Mouse (Mus musculus) liver, postnatal 0 days (tissue): Measurements from ENCODE around the gene Rab29. TPM values are rescaled to one million over a fixed set of nuclear protein-coding genes. Genes with fewer than 3 reads are reported as not detected.

Experiments
- ATAC-seq: fragments of 200-750 bp; cut with Nextera tagmentation; 2 replicates; pipeline ENCODE4 v1.8.0; 2017; ENCODE audit warnings: mild to moderate bottlenecking, moderate library complexity
- DNase-seq: peaks from one replicate; pipeline ENCODE4 v3.0.0-alpha.2; 2016
- H3K27ac ChIP-seq: fragments of 300-500 bp; sonication (generic); 2 replicates; pipeline ENCODE4 v1.5.1; 2014; ENCODE audit warnings: antibody characterized with exemption, moderate library complexity, mild to moderate bottlenecking, low read depth
- H3K27me3 ChIP-seq: fragments of 300-500 bp; sonication (generic); 2 replicates; pipeline ENCODE4 v1.6.1; 2014; ENCODE audit warnings: low read length, control low read depth, mixed read lengths; ENCODE audit not compliant: insufficient read depth
- H3K36me3 ChIP-seq: fragments of 300-500 bp; sonication (generic); replicated peaks from 2 replicates; pipeline ENCODE4 v1.6.1; 2014; ENCODE audit warnings: mild to moderate bottlenecking, control low read depth, low read length, moderate library complexity, mixed read lengths; ENCODE audit not compliant: insufficient read depth
- H3K4me1 ChIP-seq: fragments of 300-500 bp; sonication (generic); 2 replicates; pipeline ENCODE4 v1.6.1; 2014; ENCODE audit warnings: antibody characterized with exemption, mild to moderate bottlenecking, control low read depth; ENCODE audit not compliant: insufficient read depth
- H3K4me2 ChIP-seq: fragments of 300-500 bp; sonication (generic); 2 replicates; pipeline ENCODE4 v1.6.1; 2014; ENCODE audit warnings: low read depth, mild to moderate bottlenecking, low read length, moderate library complexity, mixed read lengths
- H3K4me3 ChIP-seq: fragments of 300-500 bp; sonication (generic); 2 replicates; pipeline ENCODE4 v1.5.1; 2014; ENCODE audit warnings: low read depth, low read length
- H3K9ac ChIP-seq: fragments of 300-500 bp; sonication (generic); replicated peaks from 2 replicates; pipeline ENCODE4 v1.6.1; 2014; ENCODE audit warnings: mild to moderate bottlenecking, moderate library complexity
- H3K9me3 ChIP-seq: fragments of 300-500 bp; sonication (generic); 2 replicates; pipeline ENCODE4 v1.6.1; 2016; ENCODE audit warnings: mild to moderate bottlenecking, control low read depth, low read length, mixed read lengths
- CTCF ChIP-seq: sonication (generic); IDR thresholded peaks from 2 replicates; pipeline ENCODE4 v1.5.1; 2016; ENCODE audit warnings: antibody characterized with exemption, low read depth
- EP300 ChIP-seq: IDR thresholded peaks from 2 replicates; pipeline ENCODE4 v1.6.1; 2016; ENCODE audit warnings: antibody characterized with exemption, low read depth, mild to moderate bottlenecking
- WGBS: fragments of 180-500 bp; shearing (Covaris S2); extraction: QIAGEN DNeasy Blood & Tissue Kit; methylation state at CpG from one replicate; pipeline ENCODE4 v1.1.7; 2014; ENCODE audit not compliant: insufficient replicate concordance; 5-methylcytosine and 5-hydroxymethylcytosine counted together
- polyA plus RNA-seq: library from polyadenylated mRNA; unstranded; fragments of >200 nt; fragmentation: Nextera tagmentation; extraction: Ambion mirVana; gene quantifications from 2 replicates; pipeline ENCODE4 v1.2.1, GENCODE M21; 2015

Rab29 gene
- polyA plus RNA-seq, 1 experiment from 2014 or later, result 9.0 TPM

GRCm38 (mm10) chr1:131910001-131910648, 43.1 kb downstream of the Rab29 start, which contains the start of gene Nucks1:
Nucks1 (plus strand) TSS chr1:131910534.
- ATAC-seq (peak; percentile 95), DNase-seq (peak; percentile 100)
- TF ChIP-seq CTCF (peak; percentile 53), EP300 (peak; percentile 81)
- peaks cover 12% of the 10 kb centered on the region for H3K4me1 ChIP-seq
- peak within 1 kb of the TSS; percentile 99 for H3K27ac ChIP-seq
- WGBS, result under 1% methylated on average over 35 of the region's 35 CpGs
- peak within 1 kb of the TSS; percentile 99 for H3K9ac ChIP-seq
- no peaks in the 10 kb centered on the region for H3K9me3 ChIP-seq
- H3K36me3 ChIP-seq, result peaks cover 6% of the 10 kb centered on the region
- H3K4me3 ChIP-seq, result peak within 1 kb of the TSS; percentile 98
- peak within 1 kb of the TSS; percentile 86 for H3K4me2 ChIP-seq
- 0 out of 2 replicates have a peak, but pooled peaks cover 3% of the 10 kb centered on the region for H3K27me3 ChIP-seq

GRCm38 (mm10) chr1:131910674-131911558, 43.9 kb downstream of the Rab29 start:
- 2% methylated on average over 79 of the region's 88 CpGs for WGBS
- peak overlapping the region; percentile 86 for H3K4me2 ChIP-seq
- peaks cover 12% of the 10 kb centered on the region for H3K4me1 ChIP-seq
- H3K4me3 ChIP-seq, result peak overlapping the region; percentile 98
- no peaks in the 10 kb centered on the region for H3K9me3 ChIP-seq
- peak; percentile 91 for DNase-seq
- 0 out of 2 replicates have a peak, but pooled peaks cover 3% of the 10 kb centered on the region for H3K27me3 ChIP-seq
- peaks cover 7% of the 10 kb centered on the region for H3K36me3 ChIP-seq
- peak overlapping the region; percentile 99 for H3K27ac ChIP-seq
- TF ChIP-seq EP300, result no peak; the same call in 1 of the 2 replicates
- no peak for TF ChIP-seq CTCF
- peak overlapping the region; percentile 99 for H3K9ac ChIP-seq
- ATAC-seq, result peak; percentile 77

- no peak for TF ChIP-seq CTCF
- peak; percentile 83 for TF ChIP-seq EP300
- Histone ChIP-seq H3K36me3 (peaks cover 49% of the 10 kb centered on the region), H3K9ac (peak overlapping the region; percentile 16; the same call in 1 of the 2 replicates), H3K4me2 (peak overlapping the region; percentile 32), H3K4me1 (peaks cover 9% of the 10 kb centered on the region), H3K9me3 (no peaks in the 10 kb centered on the region), H3K27ac (peak overlapping the region; percentile 60; the same call in 1 of the 2 replicates), H3K4me3 (no peak overlapping the region), H3K27me3 (no peaks in the 10 kb centered on the region)
- ATAC-seq (peak; percentile 70), DNase-seq (no peak)
- WGBS, result 59% methylated on average over 6 of the region's 6 CpGs
Observed at GRCm38 (mm10) chr1:131917634-131918033, 50.6 kb downstream of the Rab29 start.

GRCm38 (mm10) chr1:131919052-131919451, 52.0 kb downstream of the Rab29 start:
- WGBS, result 95% methylated on average over 2 of the region's 2 CpGs
- TF ChIP-seq EP300 (no peak), CTCF (no peak)
- Histone ChIP-seq H3K36me3 (peaks cover 55% of the 10 kb centered on the region), H3K27me3 (no peaks in the 10 kb centered on the region), H3K9ac (no peak overlapping the region), H3K9me3 (no peaks in the 10 kb centered on the region), H3K27ac (no peak overlapping the region), H3K4me3 (no peak overlapping the region), H3K4me2 (no peak overlapping the region), H3K4me1 (peaks cover 6% of the 10 kb centered on the region)
- ATAC-seq (no peak; the same call in 1 of the 2 replicates), DNase-seq (no peak)

GRCm38 (mm10) chr1:131922100-131922499, 55.1 kb downstream of the Rab29 start:
- 84% methylated on average over 3 of the region's 3 CpGs for WGBS
- Histone ChIP-seq H3K36me3 (peaks cover 74% of the 10 kb centered on the region), H3K27ac (no peak overlapping the region), H3K9ac (no peak overlapping the region), H3K4me3 (no peak overlapping the region), H3K4me2 (no peak overlapping the region), H3K9me3 (no peaks in the 10 kb centered on the region), H3K4me1 (peaks cover 5% of the 10 kb centered on the region; the same call in 1 of the 2 replicates), H3K27me3 (no peaks in the 10 kb centered on the region)
- TF ChIP-seq EP300 (no peak), CTCF (no peak)
- no peak for ATAC-seq
- no peak for DNase-seq

Other genes with a start within 250 kb of the Rab29 start
- 69.2 and 76.3 TPM in 2 replicates for gene Ctse, start 228.9 kb upstream of the Rab29 start, polyA plus RNA-seq
- gene Rab7b, start 178.5 kb upstream of the Rab29 start, polyA plus RNA-seq, result 2.3 and 2.4 TPM in 2 replicates
- gene Slc26a9, start 123.2 kb upstream of the Rab29 start, polyA plus RNA-seq, result not detected in 2 replicates
- 10.5 and 10.7 TPM in 2 replicates for gene Pm20d1, start 69.8 kb upstream of the Rab29 start, polyA plus RNA-seq
- 0.81 and 0.91 TPM in 2 replicates for gene Slc41a1, start 39.7 kb upstream of the Rab29 start, polyA plus RNA-seq
- 24.2 and 26.9 TPM in 2 replicates for gene Nucks1, start 43.3 kb downstream of the Rab29 start, polyA plus RNA-seq
- gene Slc45a3, start 95.7 kb downstream of the Rab29 start, polyA plus RNA-seq, result 4.3 and 6.0 TPM in 2 replicates
- gene Elk4, start 140.4 kb downstream of the Rab29 start, polyA plus RNA-seq, result 10.7 and 14.6 TPM in 2 replicates
- 2.3 and 2.8 TPM in 2 replicates for gene Mfsd4a, start 200.8 kb downstream of the Rab29 start, polyA plus RNA-seq